Mouse (Mus musculus) heart, embryonic 13.5 days (tissue): ENCODE measurements around the gene Otud5. TPM values are rescaled to one million over a fixed set of nuclear protein-coding genes. Genes with fewer than 3 reads are reported as not detected.
A peak's percentile ranks its signal among the peaks of the same experiment; 100 is the strongest.

ENCODE experiments used
- ATAC-seq: fragments of 200-750 bp; cut with Nextera tagmentation; 2 replicates; pipeline ENCODE4 v1.8.0; 2017; ENCODE audit warnings: moderate TSS enrichment; ENCODE audit not compliant: insufficient number of reproducible peaks, low FRiP score, low TSS enrichment; ENCODE audit errors: extremely low read depth
- H3K27ac ChIP-seq: fragments of 300-500 bp; sonication (generic); replicated peaks from 2 replicates; pipeline ENCODE4 v1.5.1; 2015; ENCODE audit warnings: moderate library complexity, mild to moderate bottlenecking, inconsistent platforms
- H3K27me3 ChIP-seq: fragments of 300-500 bp; sonication (generic); replicated peaks from 2 replicates; pipeline ENCODE4 v1.6.1; 2015; ENCODE audit warnings: mild to moderate bottlenecking, inconsistent platforms
- H3K36me3 ChIP-seq: fragments of 300-500 bp; sonication (generic); 2 replicates; pipeline ENCODE4 v1.6.1; 2015; ENCODE audit warnings: mild to moderate bottlenecking, inconsistent platforms
- H3K4me1 ChIP-seq: fragments of 300-500 bp; sonication (generic); 2 replicates; pipeline ENCODE4 v1.6.1; 2015; ENCODE audit warnings: inconsistent platforms
- H3K4me2 ChIP-seq: fragments of 300-500 bp; sonication (generic); 2 replicates; pipeline ENCODE4 v1.6.1; 2015; ENCODE audit warnings: inconsistent platforms, mild to moderate bottlenecking, moderate library complexity
- H3K4me3 ChIP-seq: fragments of 300-500 bp; sonication (generic); 2 replicates; pipeline ENCODE4 v1.5.1; 2015; ENCODE audit warnings: moderate library complexity, mild to moderate bottlenecking, inconsistent platforms
- H3K9ac ChIP-seq: fragments of 300-500 bp; sonication (generic); 2 replicates; pipeline ENCODE4 v1.6.1; 2015; ENCODE audit warnings: inconsistent platforms, mild to moderate bottlenecking, moderate library complexity
- H3K9me3 ChIP-seq: fragments of 300-500 bp; sonication (generic); 2 replicates; pipeline ENCODE4 v1.6.1; 2016; ENCODE audit warnings: inconsistent platforms
- WGBS: fragments of 180-500 bp; shearing (Covaris S2); methylation state at CpG from one replicate; pipeline ENCODE4 v1.1.7; 2015; ENCODE audit warnings: mixed read lengths; 5-methylcytosine and 5-hydroxymethylcytosine counted together
- polyA plus RNA-seq: library from polyadenylated mRNA; unstranded; fragments of >200 nt; fragmentation: Nextera tagmentation; extraction: Ambion mirVana; gene quantifications from 2 replicates; pipeline ENCODE4 v1.2.1, GENCODE M21; 2015

The Otud5 gene
- polyA plus RNA-seq, 1 experiment from 2014 or later: 28.0 TPM

DNA sequence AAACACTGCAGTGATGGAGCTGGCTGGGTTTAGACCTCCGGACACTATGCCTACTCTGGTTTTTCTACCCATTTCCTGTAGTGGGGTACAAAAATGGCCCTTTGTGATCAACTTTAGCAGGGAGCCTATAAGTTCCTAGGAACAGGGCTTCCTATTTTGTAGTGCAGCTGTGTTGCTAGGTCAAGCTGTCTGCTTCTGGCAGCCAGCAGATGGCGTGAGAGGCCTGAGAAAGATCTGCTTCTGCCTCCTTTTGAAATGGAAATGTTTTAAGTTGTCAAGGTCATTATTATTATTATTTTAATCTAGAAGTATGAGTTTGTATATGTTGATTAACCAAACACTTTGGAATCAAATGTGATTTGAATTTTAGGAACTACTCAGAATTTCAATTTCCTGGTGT is 13.4 kb downstream of the Otud5 start:
- Histone ChIP-seq H3K4me2 (no peak overlapping the region), H3K27me3 (no peaks in the 10 kb centered on the region), H3K4me1 (no peaks in the 10 kb centered on the region), H3K9ac (no peak overlapping the region), H3K4me3 (no peak overlapping the region), H3K9me3 (no peaks in the 10 kb centered on the region), H3K36me3 (peaks cover 28% of the 10 kb centered on the region), H3K27ac (no peak overlapping the region)
- WGBS: 37% methylated on average over 2 of the region's 2 CpGs
- ATAC-seq: no peak

- no peak overlapping the region for H3K27ac ChIP-seq
- no peak overlapping the region for H3K9ac ChIP-seq
- no peaks in the 10 kb centered on the region for H3K27me3 ChIP-seq
- no peak overlapping the region for H3K4me3 ChIP-seq
- no peaks in the 10 kb centered on the region for H3K4me1 ChIP-seq
- ATAC-seq: no peak
- H3K4me2 ChIP-seq: no peak overlapping the region
- peaks cover 13% of the 10 kb centered on the region for H3K36me3 ChIP-seq
- H3K9me3 ChIP-seq: no peaks in the 10 kb centered on the region
- 71% methylated on average over 3 of the region's 3 CpGs for WGBS
Measured at GRCm38 (mm10) chrX:7859191-7859753, 18.1 kb downstream of the Otud5 start.

DNA sequence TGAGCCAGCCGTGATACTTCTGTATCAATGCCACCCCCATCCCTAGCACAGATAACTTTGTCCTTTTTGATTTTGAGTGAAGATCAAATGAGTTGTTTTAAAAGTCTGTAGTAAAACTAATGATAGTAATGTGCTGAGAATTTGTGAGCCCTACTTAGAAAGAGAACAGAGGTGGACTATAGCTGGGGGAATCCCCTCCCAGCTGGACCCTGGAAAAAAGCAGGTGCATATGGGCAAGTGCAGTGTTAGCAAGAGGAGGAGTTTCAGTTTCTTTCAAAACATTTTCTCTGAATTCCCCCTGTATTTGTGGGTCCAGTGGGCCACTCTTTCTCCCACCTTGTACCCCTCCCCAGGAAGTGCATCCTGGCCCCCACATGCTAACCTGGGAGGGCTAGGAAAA is 22.0 kb downstream of the Otud5 start:
- H3K9ac ChIP-seq: no peak overlapping the region

DNA sequence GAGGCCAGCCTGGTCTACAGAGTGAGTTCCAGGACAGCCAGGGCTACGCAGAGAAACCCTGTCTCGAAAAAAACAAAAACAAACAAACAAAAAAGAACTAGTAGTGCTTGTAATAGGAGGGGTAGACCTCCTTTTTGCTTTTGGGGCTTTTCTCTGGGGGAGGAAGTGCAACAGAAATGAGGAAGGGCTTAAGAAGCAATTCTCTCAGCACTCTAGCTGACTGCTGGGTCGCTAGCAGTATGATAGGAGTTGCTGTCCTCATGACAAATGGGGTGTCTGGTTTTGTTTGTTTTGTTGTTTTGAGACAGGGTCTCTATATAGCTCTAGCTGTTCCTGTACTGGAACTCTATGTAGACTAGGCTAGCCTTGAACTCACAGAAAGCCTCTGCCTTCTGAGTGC is 23.4 kb downstream of the Otud5 start:
- 0 out of 2 replicates have a peak, but pooled peaks cover 9% of the 10 kb centered on the region for H3K4me1 ChIP-seq
- no peak overlapping the region for H3K27ac ChIP-seq
- ATAC-seq: no peak
- H3K4me3 ChIP-seq: no peak overlapping the region
- WGBS: 78% methylated on average over 3 of the region's 3 CpGs
- H3K9ac ChIP-seq: no peak overlapping the region
- H3K27me3 ChIP-seq: no peaks in the 10 kb centered on the region
- no peaks in the 10 kb centered on the region for H3K9me3 ChIP-seq
- no peak overlapping the region for H3K4me2 ChIP-seq
- peaks cover 11% of the 10 kb centered on the region for H3K36me3 ChIP-seq

More for the DNA sequence above, 22.0 kb downstream of the Otud5 start:
- peaks cover 11% of the 10 kb centered on the region for H3K36me3 ChIP-seq
- no peak for ATAC-seq
- no peak overlapping the region for H3K4me2 ChIP-seq
- no peaks in the 10 kb centered on the region for H3K27me3 ChIP-seq
- H3K4me1 ChIP-seq: 0 out of 2 replicates have a peak, but pooled peaks cover 9% of the 10 kb centered on the region
- WGBS: 81% methylated on average over 1 of the region's 1 CpGs
- H3K27ac ChIP-seq: no peak overlapping the region
- no peak overlapping the region for H3K4me3 ChIP-seq
- H3K9me3 ChIP-seq: no peaks in the 10 kb centered on the region

- Histone ChIP-seq H3K4me2 (no peak overlapping the region), H3K4me1 (0 out of 2 replicates have a peak, but pooled peaks cover 9% of the 10 kb centered on the region), H3K27me3 (no peaks in the 10 kb centered on the region), H3K9me3 (no peaks in the 10 kb centered on the region), H3K4me3 (no peak overlapping the region), H3K9ac (no peak overlapping the region), H3K27ac (no peak overlapping the region), H3K36me3 (peaks cover 11% of the 10 kb centered on the region)
- WGBS: 53% methylated on average over 2 of the region's 2 CpGs
- ATAC-seq: no peak
Measured at GRCm38 (mm10) chrX:7865343-7865742, 24.2 kb downstream of the Otud5 start.

GRCm38 (mm10) chrX:7865786-7866185 is 24.6 kb downstream of the Otud5 start:
- Histone ChIP-seq H3K27me3 (no peaks in the 10 kb centered on the region), H3K4me3 (no peak overlapping the region), H3K4me1 (0 out of 2 replicates have a peak, but pooled peaks cover 9% of the 10 kb centered on the region), H3K4me2 (no peak overlapping the region), H3K9ac (no peak overlapping the region), H3K27ac (no peak overlapping the region), H3K9me3 (no peaks in the 10 kb centered on the region), H3K36me3 (peaks cover 11% of the 10 kb centered on the region)
- 48% methylated on average over 2 of the region's 2 CpGs for WGBS
- ATAC-seq: no peak

- Histone ChIP-seq H3K4me3 (no peak overlapping the region), H3K9ac (no peak overlapping the region), H3K27ac (no peak overlapping the region), H3K4me2 (no peak overlapping the region), H3K36me3 (peaks cover 20% of the 10 kb centered on the region), H3K9me3 (no peaks in the 10 kb centered on the region), H3K27me3 (no peaks in the 10 kb centered on the region), H3K4me1 (0 out of 2 replicates have a peak, but pooled peaks cover 9% of the 10 kb centered on the region)
- 89% methylated on average over 1 of the region's 1 CpGs for WGBS
- no peak for ATAC-seq
Measured at GRCm38 (mm10) chrX:7867141-7867540, 26.0 kb downstream of the Otud5 start.

GRCm38 (mm10) chrX:7868506-7868905 is 27.3 kb downstream of the Otud5 start:
- 52% methylated on average over 2 of the region's 2 CpGs for WGBS
- Histone ChIP-seq H3K9me3 (no peaks in the 10 kb centered on the region), H3K27me3 (no peaks in the 10 kb centered on the region), H3K9ac (no peak overlapping the region), H3K27ac (no peak overlapping the region), H3K4me2 (no peak overlapping the region), H3K4me3 (no peak overlapping the region), H3K36me3 (peaks cover 30% of the 10 kb centered on the region), H3K4me1 (0 out of 2 replicates have a peak, but pooled peaks cover 9% of the 10 kb centered on the region)
- ATAC-seq: no peak

DNA sequence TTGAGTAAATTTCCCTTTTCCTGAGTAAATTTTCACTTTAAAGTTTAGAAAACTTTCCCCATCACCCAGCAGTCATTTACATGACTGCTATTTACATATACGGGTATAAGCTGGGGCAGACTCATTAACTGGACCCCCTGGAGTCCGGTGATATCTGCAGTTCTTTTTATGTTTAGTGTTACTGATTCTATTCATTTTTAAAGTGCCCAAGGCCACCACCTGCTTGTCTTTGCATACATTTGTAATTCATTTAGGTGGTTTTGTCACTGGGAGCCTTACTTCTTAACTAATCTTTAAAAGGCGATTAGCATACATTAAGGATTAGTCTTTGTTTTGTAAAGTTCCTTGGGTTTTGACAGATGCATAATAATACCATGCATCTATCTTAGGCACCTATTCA is 28.7 kb downstream of the Otud5 start:
- H3K27ac ChIP-seq: no peak overlapping the region
- H3K36me3 ChIP-seq: peaks cover 42% of the 10 kb centered on the region
- ATAC-seq: no peak
- 41% methylated on average over 3 of the region's 3 CpGs for WGBS
- no peaks in the 10 kb centered on the region for H3K9me3 ChIP-seq
- H3K27me3 ChIP-seq: no peaks in the 10 kb centered on the region
- no peak overlapping the region for H3K9ac ChIP-seq
- H3K4me1 ChIP-seq: 0 out of 2 replicates have a peak, but pooled peaks cover 9% of the 10 kb centered on the region
- H3K4me2 ChIP-seq: no peak overlapping the region
- H3K4me3 ChIP-seq: no peak overlapping the region

DNA sequence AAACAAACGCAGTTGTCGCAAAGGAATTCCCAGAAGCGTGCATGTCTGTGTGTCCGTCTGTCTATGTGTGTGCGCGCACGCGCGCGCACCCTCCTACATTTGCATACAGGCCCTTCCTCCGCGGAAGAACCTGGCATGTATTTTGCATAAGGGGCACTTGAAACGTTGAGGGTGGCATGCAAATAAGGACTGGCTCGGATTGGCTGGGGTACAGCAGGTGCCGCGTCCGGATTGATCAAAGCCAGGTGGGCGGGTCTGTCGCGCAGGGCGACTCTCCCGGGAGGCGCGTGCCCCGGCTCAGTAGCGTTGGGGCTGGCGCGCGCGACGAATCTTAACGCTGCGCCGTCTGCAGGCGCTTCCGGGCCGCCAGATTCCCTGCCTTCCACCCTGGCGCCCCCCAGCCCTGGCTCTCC is 36.8 kb downstream of the Otud5 start, which contains the start of gene Pim2:
Gene Pim2, plus strand, starts transcription at position 256 of the 413 bp plus-strand sequence.
- 6% methylated on average over 37 of the region's 38 CpGs for WGBS
- Histone ChIP-seq H3K9ac (peak within 1 kb of the TSS; percentile 75), H3K27ac (no peak within 1 kb of the TSS)

GRCm38 (mm10) chrX:7878495-7878894 is 37.3 kb downstream of the Otud5 start:
- Histone ChIP-seq H3K36me3 (peaks cover 24% of the 10 kb centered on the region), H3K4me3 (peak overlapping the region; percentile 54), H3K4me1 (peaks cover 13% of the 10 kb centered on the region; the same call in 1 of the 2 replicates), H3K9me3 (no peaks in the 10 kb centered on the region), H3K4me2 (peak overlapping the region; percentile 81), H3K27me3 (no peaks in the 10 kb centered on the region), H3K27ac (no peak overlapping the region), H3K9ac (peak overlapping the region; percentile 75)
- 13% methylated on average over 21 of the region's 21 CpGs for WGBS
- ATAC-seq: 0 out of 2 replicates have a peak, but pooled peaks have one; percentile 51

More for the DNA sequence above, 36.8 kb downstream of the Otud5 start, which contains the start of gene Pim2:
- peak; percentile 44; the same call in 1 of the 2 replicates for ATAC-seq
- Histone ChIP-seq H3K27me3 (no peaks in the 10 kb centered on the region), H3K9me3 (no peaks in the 10 kb centered on the region), H3K4me3 (peak within 1 kb of the TSS; percentile 54), H3K4me1 (peaks cover 13% of the 10 kb centered on the region; the same call in 1 of the 2 replicates), H3K4me2 (peak within 1 kb of the TSS; percentile 81), H3K36me3 (peaks cover 28% of the 10 kb centered on the region)

GRCm38 (mm10) chrX:7879819-7880218 is 38.7 kb downstream of the Otud5 start:
- peak overlapping the region; percentile 23; the same call in 1 of the 2 replicates for H3K4me3 ChIP-seq
- no peak for ATAC-seq

More at GRCm38 (mm10) chrX:7879819-7880218, 38.7 kb downstream of the Otud5 start:
- WGBS: 5% methylated on average over 11 of the region's 11 CpGs
- Histone ChIP-seq H3K4me2 (peak overlapping the region; percentile 81), H3K9me3 (no peaks in the 10 kb centered on the region), H3K9ac (0 out of 2 replicates have a peak overlapping the region, but pooled peaks have one; percentile 19), H3K27me3 (no peaks in the 10 kb centered on the region), H3K36me3 (peaks cover 12% of the 10 kb centered on the region; the same call in 1 of the 2 replicates), H3K4me1 (peaks cover 15% of the 10 kb centered on the region), H3K27ac (no peak overlapping the region)
